Mouse (Mus musculus) bone marrow, adult 2 months (tissue): ENCODE data around the gene Ada. TPM values are rescaled to one million over a fixed set of nuclear protein-coding genes. Genes with fewer than 3 reads are reported as not detected.
A peak's percentile ranks its signal among the peaks of the same experiment; 100 is the strongest.

Experiments
- H3K27ac ChIP-seq: fragments of 200-500 bp; 2 replicates; pipeline ENCODE4 v1.5.1; 2012; ENCODE audit warnings: low read depth, mild to moderate bottlenecking, control low read depth, inconsistent platforms, low read length; ENCODE audit not compliant: control insufficient read depth, poor library complexity, insufficient read depth
- H3K4me1 ChIP-seq: fragments of 200-500 bp; 2 replicates; pipeline ENCODE4 v1.6.1; 2011; ENCODE audit warnings: low read length; ENCODE audit not compliant: control insufficient read depth, insufficient read depth
- H3K4me3 ChIP-seq: fragments of 200-500 bp; replicated peaks from 2 replicates; pipeline ENCODE3; 2011; ENCODE audit warnings: mild to moderate bottlenecking, low read depth, low read length, control low read depth; ENCODE audit not compliant: control insufficient read depth
- CTCF ChIP-seq: fragments of 200-500 bp; IDR thresholded peaks from 2 replicates; pipeline ENCODE4 v1.5.1; 2011; ENCODE audit warnings: low read length, control low read depth; ENCODE audit not compliant: control insufficient read depth, insufficient read depth
- POLR2A ChIP-seq: fragments of 200-500 bp; IDR thresholded peaks from 2 replicates; pipeline ENCODE4 v1.6.1; 2011; ENCODE audit warnings: low read depth, mild to moderate bottlenecking, control low read depth, low read length, borderline replicate concordance; ENCODE audit not compliant: control insufficient read depth
- WGBS: fragments of 180-500 bp; shearing (Covaris S2); methylation state at CpG from one replicate; pipeline ENCODE4 v1.1.7; 2018; 5-methylcytosine and 5-hydroxymethylcytosine counted together
- polyA plus RNA-seq: library from polyadenylated mRNA; stranded (reverse); fragments of >200 nt; gene quantifications from 2 replicates; pipeline ENCODE4 v1.2.4, GENCODE M21; 2011; ENCODE audit warnings: low replicate concordance; ENCODE audit not compliant: missing spikeins, insufficient read depth, insufficient read length

Gene Ada
- polyA plus RNA-seq, 1 experiment, result 14.9 TPM

DNA sequence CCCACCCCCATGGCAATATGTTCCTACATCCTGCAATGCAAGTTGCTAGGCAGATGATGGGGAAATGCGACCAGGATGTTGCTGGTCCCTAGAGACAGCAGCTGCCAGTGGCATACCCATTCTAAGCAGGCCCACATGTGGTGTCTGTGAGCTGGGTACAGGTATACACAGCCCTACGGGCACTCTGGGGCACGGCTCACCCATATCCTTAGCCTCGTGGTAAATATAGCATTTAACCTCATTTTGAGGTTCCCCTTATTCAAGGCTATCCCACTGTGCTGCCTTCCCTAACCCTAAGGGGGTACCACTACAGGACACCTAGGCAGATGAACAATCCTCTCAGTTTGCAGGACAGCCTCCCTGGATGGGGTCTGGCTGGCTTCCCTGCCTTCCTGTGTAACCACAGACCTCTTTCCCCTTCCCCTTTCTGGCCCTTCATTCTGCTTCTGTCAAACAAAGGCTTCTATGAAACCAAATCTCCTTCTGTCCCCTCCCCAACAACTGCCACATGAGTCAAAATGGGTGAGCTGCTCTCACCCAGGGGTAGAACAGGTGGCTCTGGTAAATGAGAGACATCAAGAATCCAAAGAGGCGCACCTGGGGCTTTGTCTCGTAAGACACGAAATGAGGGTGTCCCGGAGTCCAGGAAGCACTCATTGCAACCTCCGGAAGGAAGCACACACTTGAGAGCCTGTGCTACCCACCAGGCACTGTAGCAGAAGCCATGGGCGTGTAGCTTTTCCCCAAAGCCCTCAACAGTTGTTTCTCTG is 5.1 kb downstream of the Ada start:
- TF ChIP-seq POLR2A, result no peak
- no peak for TF ChIP-seq CTCF
- peak overlapping the region; percentile 73 for H3K27ac ChIP-seq
- no peak overlapping the region for H3K4me3 ChIP-seq
- H3K4me1 ChIP-seq, result peaks cover 11% of the 10 kb centered on the region; the same call in 1 of the 2 replicates
- WGBS, result 11% methylated on average over 10 of the region's 10 CpGs

DNA sequence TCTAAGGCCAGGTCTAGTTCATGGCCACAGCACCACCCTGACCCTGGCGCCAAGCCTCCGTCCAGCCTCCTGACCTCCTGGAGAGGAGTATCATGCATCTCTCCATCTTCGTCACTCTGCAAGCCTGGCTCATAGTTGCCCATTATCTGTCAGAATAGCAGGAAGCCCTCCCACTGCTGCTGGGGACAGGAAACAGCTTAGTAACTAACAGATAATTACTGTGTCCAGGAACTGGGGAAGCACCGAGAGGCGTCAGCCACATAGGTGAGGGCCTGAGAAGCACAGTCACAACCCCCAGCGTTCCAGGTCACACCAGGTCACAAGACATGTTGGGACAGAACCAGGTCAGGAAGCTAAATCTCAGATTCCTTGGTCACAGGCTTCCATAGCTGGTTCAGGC is 6.7 kb downstream of the Ada start:
- no peak overlapping the region for H3K4me3 ChIP-seq
- TF ChIP-seq POLR2A, result no peak
- no peak for TF ChIP-seq CTCF
- H3K27ac ChIP-seq, result peak overlapping the region; percentile 36; the same call in 1 of the 2 replicates
- peaks cover 9% of the 10 kb centered on the region; the same call in 1 of the 2 replicates for H3K4me1 ChIP-seq
- 16% methylated on average over 6 of the region's 6 CpGs for WGBS

DNA sequence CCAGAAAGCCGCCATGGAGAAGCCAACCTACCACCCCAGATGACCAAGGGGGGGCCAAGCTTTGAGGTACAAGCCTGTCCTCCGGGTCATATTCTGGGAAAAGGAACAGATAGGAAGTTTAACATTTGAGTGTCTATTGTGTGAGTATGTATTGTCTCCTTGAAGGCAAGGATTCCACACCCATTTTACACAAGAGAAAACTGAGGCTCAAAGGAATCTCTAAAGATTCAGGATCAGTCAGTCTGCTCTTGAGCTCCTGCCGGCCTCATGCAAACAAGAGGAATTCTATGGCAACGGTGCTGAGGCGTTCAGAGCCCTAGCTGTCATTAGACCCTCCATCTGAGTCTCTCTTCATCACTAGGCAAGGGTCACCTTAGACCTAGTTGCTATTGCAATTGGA is 7.4 kb downstream of the Ada start:
- Histone ChIP-seq H3K27ac (no peak overlapping the region), H3K4me3 (no peak overlapping the region), H3K4me1 (peaks cover 9% of the 10 kb centered on the region; the same call in 1 of the 2 replicates)
- TF ChIP-seq POLR2A (no peak), CTCF (no peak)
- 86% methylated on average over 5 of the region's 5 CpGs for WGBS

DNA sequence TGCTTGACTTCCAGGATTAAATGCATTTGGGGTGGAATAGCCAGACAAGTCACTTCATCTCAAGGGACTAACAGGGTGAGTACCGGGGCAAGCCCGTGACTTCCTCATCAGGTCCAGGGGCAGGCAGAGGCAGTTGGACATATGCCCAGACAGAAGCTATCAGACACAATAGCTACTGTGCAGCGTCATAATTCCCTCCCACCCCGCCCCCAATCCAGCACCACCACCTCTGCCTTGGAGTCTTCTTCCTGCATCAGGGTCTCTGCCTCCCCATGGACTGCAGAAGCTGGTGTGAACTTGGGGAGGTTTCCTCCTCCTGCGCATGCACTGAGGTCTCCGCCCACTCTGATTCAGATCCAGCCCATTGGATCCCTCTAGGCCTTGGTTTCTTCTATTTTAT is 14.1 kb downstream of the Ada start:
- Histone ChIP-seq H3K4me3 (no peak overlapping the region), H3K4me1 (no peaks in the 10 kb centered on the region), H3K27ac (no peak overlapping the region)
- WGBS, result 24% methylated on average over 6 of the region's 6 CpGs
- TF ChIP-seq CTCF (no peak), POLR2A (no peak)

DNA sequence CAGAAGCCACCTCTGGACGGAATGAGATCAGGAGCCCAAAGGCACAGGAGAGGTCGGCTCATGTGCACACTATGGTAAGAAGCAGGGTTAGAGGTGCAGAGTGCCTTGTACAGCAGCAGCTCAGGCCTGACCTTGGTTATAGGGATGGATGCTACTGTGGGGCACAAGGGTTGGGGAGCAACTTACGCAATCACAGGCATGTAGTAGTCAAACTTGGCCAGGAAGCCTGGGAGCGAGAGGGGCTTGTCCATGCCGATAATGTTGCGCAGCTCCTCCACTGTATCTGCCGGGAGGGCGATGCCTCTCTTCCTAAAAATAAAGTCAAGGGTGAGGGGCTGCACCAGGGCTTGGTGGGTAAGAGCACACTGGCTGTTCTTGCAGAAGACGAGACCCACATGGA is 14.9 kb downstream of the Ada start:
- Histone ChIP-seq H3K4me3 (no peak overlapping the region), H3K27ac (no peak overlapping the region), H3K4me1 (no peaks in the 10 kb centered on the region)
- 63% methylated on average over 9 of the region's 9 CpGs for WGBS
- TF ChIP-seq POLR2A (no peak), CTCF (no peak)

DNA sequence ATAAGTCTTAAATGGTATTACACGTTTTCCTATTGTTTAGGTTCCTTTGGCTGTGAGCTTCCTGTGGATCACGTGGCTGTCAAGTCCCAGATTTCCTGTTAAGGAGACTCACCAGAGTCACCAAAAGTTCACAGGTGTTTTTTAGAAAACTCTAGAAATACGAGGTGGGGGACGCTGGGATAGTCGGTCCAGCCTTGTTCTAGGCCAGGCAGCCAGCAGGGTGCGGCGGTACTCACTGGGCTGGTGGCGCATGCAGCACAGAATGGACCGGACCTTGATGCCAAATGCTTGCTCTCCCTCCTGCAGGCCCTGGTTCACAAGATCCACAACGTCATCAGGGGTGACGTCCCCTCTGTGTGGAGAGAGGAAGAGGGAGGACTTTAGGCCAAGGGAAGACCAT is 18.0 kb downstream of the Ada start:
- Histone ChIP-seq H3K4me3 (no peak overlapping the region), H3K4me1 (no peaks in the 10 kb centered on the region), H3K27ac (no peak overlapping the region)
- 80% methylated on average over 11 of the region's 11 CpGs for WGBS
- TF ChIP-seq POLR2A, result no peak
- no peak for TF ChIP-seq CTCF

DNA sequence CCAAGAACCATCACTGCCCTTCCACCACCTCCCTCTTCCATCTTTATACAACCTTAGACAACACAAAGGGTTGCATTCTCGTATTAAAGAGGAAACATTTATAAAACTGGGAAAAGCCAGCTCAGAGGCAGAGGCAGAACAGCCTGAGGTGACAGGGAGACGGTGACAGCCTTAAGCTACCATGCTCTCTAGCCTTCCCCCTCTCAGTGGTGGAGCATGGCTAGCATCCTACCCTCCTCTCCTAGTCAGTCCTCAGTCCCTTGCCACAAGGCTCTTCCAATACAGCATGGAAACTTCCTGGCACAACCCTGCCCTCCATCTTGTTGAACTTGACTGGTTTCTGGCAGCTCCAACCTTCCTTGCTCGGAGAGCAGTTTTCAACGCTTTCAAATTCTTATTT is 21.7 kb downstream of the Ada start:
- no peaks in the 10 kb centered on the region for H3K4me1 ChIP-seq
- H3K27ac ChIP-seq, result no peak overlapping the region
- 94% methylated on average over 4 of the region's 4 CpGs for WGBS
- no peak overlapping the region for H3K4me3 ChIP-seq
- TF ChIP-seq CTCF, result no peak

DNA sequence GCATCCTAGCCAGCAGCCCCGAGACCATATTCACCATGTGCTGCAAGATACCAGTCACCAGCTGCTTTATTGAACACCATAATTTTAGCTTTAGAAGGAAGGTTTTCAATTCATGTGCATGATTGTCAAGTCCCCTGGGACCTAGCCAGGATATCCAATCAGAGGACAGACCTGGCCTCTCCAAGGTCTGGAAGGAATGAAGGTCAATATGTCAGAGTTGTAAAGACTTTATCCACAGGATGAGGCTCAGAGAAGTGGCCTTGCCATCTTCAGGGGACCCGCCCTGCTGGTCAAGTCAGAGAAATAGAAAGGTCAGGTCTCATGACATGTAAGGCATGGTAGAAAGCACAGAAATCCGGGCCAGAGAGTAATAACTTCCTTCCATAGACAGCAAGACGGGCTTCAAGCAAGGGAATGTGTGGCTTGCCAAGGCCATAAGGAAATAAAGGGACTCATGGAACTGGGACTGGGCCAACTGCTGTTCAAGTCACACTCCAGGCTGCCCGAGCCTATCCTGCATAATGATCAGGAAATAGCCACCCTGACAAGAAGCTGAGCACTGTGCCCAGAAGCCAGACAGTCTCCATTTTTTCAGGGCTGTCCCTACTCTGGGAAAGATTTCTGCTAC is 23.2 kb downstream of the Ada start:
- no peaks in the 10 kb centered on the region for H3K4me1 ChIP-seq
- 76% methylated on average over 5 of the region's 5 CpGs for WGBS
- H3K4me3 ChIP-seq, result no peak overlapping the region
- H3K27ac ChIP-seq, result no peak overlapping the region
- TF ChIP-seq POLR2A (no peak), CTCF (no peak)
